In the genomic region with DNA sequence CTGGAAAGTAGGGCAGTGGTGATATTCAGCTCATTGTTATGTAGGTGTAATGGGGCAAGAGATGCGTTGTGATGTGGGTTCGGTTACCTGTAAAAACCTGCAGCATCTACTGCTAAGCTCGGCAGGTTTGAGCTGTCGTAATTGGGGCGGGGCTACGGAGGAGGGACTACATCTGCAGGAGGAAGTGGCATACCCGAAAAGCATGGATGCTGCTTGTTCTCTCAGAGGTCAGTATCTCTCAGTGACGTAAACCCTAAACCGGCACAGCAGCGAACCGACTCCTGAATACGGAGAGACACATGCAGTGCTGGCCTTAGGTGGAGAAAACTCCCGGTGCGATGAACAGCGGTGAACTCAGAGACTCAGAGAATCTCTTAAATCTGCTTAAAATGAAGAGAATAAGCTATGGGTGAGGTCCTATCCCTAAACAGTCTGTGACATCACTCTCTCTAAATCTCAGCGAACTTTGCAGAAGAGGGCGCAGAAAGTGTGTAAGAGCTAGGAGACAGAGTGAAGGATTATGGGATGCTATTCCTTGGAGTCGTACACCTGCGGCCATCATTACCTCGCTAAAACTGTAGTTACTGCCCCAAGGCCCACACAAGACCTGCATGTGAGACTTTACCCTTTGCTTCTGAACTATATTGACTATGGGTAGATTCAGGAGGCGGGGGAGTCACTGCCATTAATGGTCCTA, we compare ENCODE assay signal across 13 mouse cellular contexts. TPM values are rescaled to one million over a fixed set of nuclear protein-coding genes. Genes with fewer than 3 reads are reported as not detected.
DNase-seq lines count a peak whose midpoint lies in the region; ATAC-seq lines count a peak whose summit lies in the region.
"Had no signal": no experiment of that assay in that cellular context is flagged by ENCODE, and none has a peak within 500 bp of the region (broad histone marks: within the 10 kb centered on the region; RNA-seq: fewer than 3 reads in every experiment).

No protein-coding gene starts in this region.

- H3K36me3 ChIP-seq in kidney, embryonic 15.5 days: no peaks in the 10 kb centered on the region
- no peaks in the 10 kb centered on the region for H3K36me3 ChIP-seq in liver, embryonic 15.5 days (replicated peaks)
- no peaks in the 10 kb centered on the region for H3K36me3 ChIP-seq in hindbrain, embryonic 10.5 days

- H3K9ac ChIP-seq in kidney, embryonic 15.5 days: no peak overlapping the region
- H3K9ac ChIP-seq in liver, embryonic 15.5 days: no peak overlapping the region

- H3K27ac ChIP-seq in kidney, embryonic 15.5 days: no peak overlapping the region
- H3K27ac ChIP-seq in liver, embryonic 15.5 days (replicated peaks): no peak overlapping the region
- H3K27ac ChIP-seq in hindbrain, embryonic 10.5 days: no peak overlapping the region
- H3K27ac ChIP-seq: left cerebral cortex, adult 2 months had no signal

- no peak for DNase-seq in kidney, adult 11 months
- peak; percentile 70 for DNase-seq in CD4-positive, CD25-positive, alpha-beta regulatory T cell, adult 2 months (ENCODE audit: low read depth, low spot score)
- DNase-seq in R1 (ENCODE audit: low read depth, low spot score): peak; percentile 87
- DNase-seq in adrenal gland, postnatal 36 days: no peak
- no peak for DNase-seq in hindbrain, embryonic 10.5 days (ENCODE audit: low spot score)
- no peak for DNase-seq in right cerebral cortex, adult 18-20 months
- DNase-seq: cerebellum, adult 9-11 months; heart, postnatal 10 days; kidney, postnatal 25 days; lung, postnatal 10 days had no signal

- WGBS in kidney, embryonic 15.5 days: 62% methylated on average over 21 of the region's 21 CpGs
- WGBS in liver, embryonic 15.5 days (ENCODE audit: insufficient replicate concordance): 46% methylated on average over 21 of the region's 21 CpGs
- 58% methylated on average over 21 of the region's 21 CpGs for WGBS in hindbrain, embryonic 10.5 days

- no peaks in the 10 kb centered on the region for H3K27me3 ChIP-seq in kidney, embryonic 15.5 days
- no peaks in the 10 kb centered on the region for H3K27me3 ChIP-seq in liver, embryonic 15.5 days
- no peaks in the 10 kb centered on the region for H3K27me3 ChIP-seq in hindbrain, embryonic 10.5 days (ENCODE audit: insufficient read depth, poor library complexity, severe bottlenecking)

- no peak for ATAC-seq in kidney, embryonic 15.5 days (replicated peaks; ENCODE audit: low FRiP score)
- no peak for ATAC-seq in liver, embryonic 15.5 days (ENCODE audit: insufficient read depth)

- no peaks in the 10 kb centered on the region for H3K4me1 ChIP-seq in kidney, embryonic 15.5 days
- no peaks in the 10 kb centered on the region for H3K4me1 ChIP-seq in liver, embryonic 15.5 days (replicated peaks)
- H3K4me1 ChIP-seq in hindbrain, embryonic 10.5 days (replicated peaks): no peaks in the 10 kb centered on the region

- H3K4me2 ChIP-seq in kidney, embryonic 15.5 days: peak overlapping the region; percentile 34
- H3K4me2 ChIP-seq in liver, embryonic 15.5 days: 0 out of 2 replicates have a peak overlapping the region, but pooled peaks have one; percentile 5

- H3K4me3 ChIP-seq in kidney, embryonic 15.5 days (replicated peaks): no peak overlapping the region
- no peak overlapping the region for H3K4me3 ChIP-seq in liver, embryonic 15.5 days (replicated peaks)
- H3K4me3 ChIP-seq in hindbrain, embryonic 10.5 days: no peak overlapping the region
- H3K4me3 ChIP-seq: left cerebral cortex, adult 2 months had no signal

- H3K9me3 ChIP-seq in kidney, embryonic 15.5 days (replicated peaks): no peaks in the 10 kb centered on the region
- H3K9me3 ChIP-seq in liver, embryonic 15.5 days (replicated peaks): no peaks in the 10 kb centered on the region
- H3K9me3 ChIP-seq in hindbrain, embryonic 10.5 days: peaks cover 4% of the 10 kb centered on the region; the same call in 1 of the 2 replicates

RNA-seq across cellular contexts. Expression of gene Cnot10, which starts 11.1 kb away (rescaled TPM):
- 66.3 and 68.7 TPM in 2 replicates for polyA plus RNA-seq in kidney, embryonic 15.5 days (2015; fragmentation: Nextera tagmentation; extraction: Ambion mirVana)
- polyA plus RNA-seq in liver, embryonic 15.5 days (2015; fragmentation: Nextera tagmentation; extraction: Ambion mirVana): 22.8 and 24.9 TPM in 2 replicates
- total RNA-seq in adrenal gland, postnatal 36 days (2021): 10 to 100 TPM; 34.0 to 34.4 TPM
- 67.4 and 68.7 TPM in 2 replicates for polyA plus RNA-seq in hindbrain, embryonic 10.5 days (2016; fragmentation: Nextera tagmentation; extraction: Ambion mirVana)

RNA-seq across cellular contexts. Expression of gene Dync1li1, which starts 37.5 kb away (rescaled TPM):
- 62.2 and 67.5 TPM in 2 replicates for polyA plus RNA-seq in kidney, embryonic 15.5 days (2015; fragmentation: Nextera tagmentation; extraction: Ambion mirVana)
- polyA plus RNA-seq in liver, embryonic 15.5 days (2015; fragmentation: Nextera tagmentation; extraction: Ambion mirVana): 20.9 and 21.9 TPM in 2 replicates
- total RNA-seq in adrenal gland, postnatal 36 days (2021): 10 to 100 TPM; 39.2 to 47.6 TPM
- 99.8 and 122 TPM in 2 replicates for polyA plus RNA-seq in hindbrain, embryonic 10.5 days (2016; fragmentation: Nextera tagmentation; extraction: Ambion mirVana)

Comparison
In these comparisons a context has a peak if more than half of its experiments do, and no peak if none do; other contexts are left out.
1. DNase-seq: peak in CD4-positive, CD25-positive, alpha-beta regulatory T cell, adult 2 months (single experiment) and R1 (single experiment); none in kidney, adult 11 months (single experiment), adrenal gland, postnatal 36 days (0 of 2), hindbrain, embryonic 10.5 days (single experiment) and right cerebral cortex, adult 18-20 months (single experiment).